Mouse (Mus musculus): ENCODE measurements around the gene Coro1c.

DNA sequence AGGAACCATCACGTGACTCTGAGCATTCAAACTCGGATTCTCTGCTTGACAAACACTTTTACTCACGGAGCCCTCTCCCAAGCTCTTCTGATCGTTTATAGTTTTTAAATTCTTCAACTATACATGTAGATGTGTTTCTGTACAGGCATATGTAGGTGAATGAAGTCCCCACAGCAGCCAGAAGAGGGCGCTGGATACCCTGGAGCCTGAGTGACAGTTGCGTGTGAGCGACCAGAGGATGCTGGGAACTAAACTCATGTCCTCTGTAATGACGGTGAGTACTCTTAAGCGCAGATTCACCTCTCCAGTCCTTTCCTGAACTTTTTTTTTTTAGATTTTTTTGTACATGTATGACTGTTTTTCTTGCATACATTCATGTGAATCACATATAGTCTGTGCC, 95.0 kb downstream of the Coro1c start:
- TF ChIP-seq CTCF (IDR thresholded peaks at IDR 0.05; ENCODE audit: borderline replicate concordance, extremely low read depth, insufficient read depth, insufficient read length) (peak; percentile 37; the same call in 1 of the 2 replicates), POLR2A (IDR thresholded peaks at IDR 0.05; ENCODE audit: borderline replicate concordance, extremely low read depth, insufficient read depth, insufficient read length, poor library complexity, severe bottlenecking) (no peak)
